Mouse (Mus musculus) frontal cortex, postnatal 36 days (tissue): Measurements from ENCODE around the gene Aph1b.
"Not testable (repeated sequence)": the region's sequence is repeated elsewhere in the genome, so short reads cannot be mapped to it uniquely, and the experiment has no call there.

Experiments used
- DNase-seq, 2 experiments: peaks; one replicate each; pipeline ENCODE4 v3.0.0; 2022; ENCODE audit warnings: low spot score in 2 of 2

Gene Aph1b

GRCm38 (mm10) chr9:66795464-66796324 lies at the start of gene Aph1b:
TSS of gene Aph1b (minus strand) at chr9:66795490.
- peak; percentile 94 to 95 for DNase-seq

- no peak for DNase-seq
These were observed 39.8 kb upstream of the Aph1b start for GRCm38 (mm10) chr9:66835097-66835480.

GRCm38 (mm10) chr9:66834318-66835096 lies 39.2 kb upstream of the Aph1b start, which contains the start of gene Aph1c:
TSS of gene Aph1c (minus strand) at chr9:66834726.
- peak; percentile 97 to 99 for DNase-seq

- DNase-seq, result peak; percentile 9 to 13
These were observed 38.6 kb upstream of the Aph1b start for GRCm38 (mm10) chr9:66833851-66834250.

- no peak for DNase-seq
These were observed 37.1 kb upstream of the Aph1b start for GRCm38 (mm10) chr9:66832366-66832908.

GRCm38 (mm10) chr9:66825990-66826389 lies 30.7 kb upstream of the Aph1b start:
- DNase-seq, result peak in 1 of 2 experiments; percentile 42

- not testable (repeated sequence) for DNase-seq
These were observed 27.0 kb upstream of the Aph1b start for GRCm38 (mm10) chr9:66822255-66822654.

- no peak for DNase-seq
These were observed 25.7 kb upstream of the Aph1b start for GRCm38 (mm10) chr9:66820996-66821395.

GRCm38 (mm10) chr9:66813392-66813791 lies 18.1 kb upstream of the Aph1b start:
- DNase-seq, result no peak

GRCm38 (mm10) chr9:66805951-66806350 lies 10.7 kb upstream of the Aph1b start:
- DNase-seq, result not testable (repeated sequence)

GRCm38 (mm10) chr9:66801947-66802346 lies 6.7 kb upstream of the Aph1b start:
- DNase-seq, result no peak

- no peak for DNase-seq
These were observed 1.4 kb upstream of the Aph1b start, which contains the start of gene Gm10647 for GRCm38 (mm10) chr9:66796739-66797138. TSS of gene Gm10647 (plus strand) at chr9:66797039.

GRCm38 (mm10) chr9:66794629-66795463 lies 444 bp downstream of the Aph1b start:
- DNase-seq, result peak in 1 of 2 experiments; percentile 13

GRCm38 (mm10) chr9:66787821-66788220 lies 7.5 kb downstream of the Aph1b start:
- DNase-seq, result peak in 1 of 2 experiments; percentile 30

GRCm38 (mm10) chr9:66784552-66784951 lies 10.7 kb downstream of the Aph1b start:
- not testable (repeated sequence) for DNase-seq

GRCm38 (mm10) chr9:66770701-66771100 lies 24.6 kb downstream of the Aph1b start:
- DNase-seq, result no peak

- no peak for DNase-seq
These were observed 26.0 kb downstream of the Aph1b start for GRCm38 (mm10) chr9:66769275-66769674.

GRCm38 (mm10) chr9:66768721-66769120 lies 26.6 kb downstream of the Aph1b start:
- no peak for DNase-seq

GRCm38 (mm10) chr9:66760991-66761390 lies 34.3 kb downstream of the Aph1b start:
- DNase-seq, result no peak

GRCm38 (mm10) chr9:66752849-66753248 lies 42.4 kb downstream of the Aph1b start:
- peak; percentile 42 to 44 for DNase-seq

- DNase-seq, result peak in 1 of 2 experiments; percentile 30
These were observed 46.9 kb downstream of the Aph1b start for GRCm38 (mm10) chr9:66748390-66748789.
